Comparison of ENCODE assay signal across 9 mouse cellular contexts in genomic region chr11:80386790-80387189, GRCm38 (mm10). TPM values are rescaled to one million over a fixed set of nuclear protein-coding genes. Genes with fewer than 3 reads are reported as not detected.
DNase-seq lines count a peak whose midpoint lies in the region; ATAC-seq and TF ChIP-seq lines count a peak whose summit lies in the region.
"Had no signal": no experiment of that assay in that cellular context is flagged by ENCODE, and none has a peak within 500 bp of the region (broad histone marks: within the 10 kb centered on the region; RNA-seq: fewer than 3 reads in every experiment).

No protein-coding gene starts in this region.

- H3K4me3 ChIP-seq in erythroblast, embryonic 14.5 days (replicated peaks) = peak overlapping the region; percentile 95
- peak overlapping the region in 1 of 3 experiments; percentile 7 for H3K4me3 ChIP-seq in CH12.LX (replicated peaks in 1 of 3; ENCODE audit: low read depth in 2 of 3, low read length in 2 of 3, poor library complexity in 1 of 3)
- H3K4me3 ChIP-seq in hindbrain, embryonic 11.5 days (ENCODE audit: low read depth, low read length) = 0 out of 2 replicates have a peak overlapping the region, but pooled peaks have one; percentile 95
- peak overlapping the region; percentile 89 for H3K4me3 ChIP-seq in liver, embryonic 15.5 days (replicated peaks)

- H3K9me3 ChIP-seq in erythroblast, embryonic 14.5 days (ENCODE audit: control insufficient read depth, low read length) = no peaks in the 10 kb centered on the region
- no peaks in the 10 kb centered on the region for H3K9me3 ChIP-seq in CH12.LX (replicated peaks; ENCODE audit: low read length)
- no peaks in the 10 kb centered on the region for H3K9me3 ChIP-seq in hindbrain, embryonic 11.5 days (ENCODE audit: control insufficient read depth, low read length)
- no peaks in the 10 kb centered on the region for H3K9me3 ChIP-seq in liver, embryonic 15.5 days (replicated peaks)
- H3K9me3 ChIP-seq: limb, embryonic 15.5 days had no signal

- peak overlapping the region; percentile 100 for H3K9ac ChIP-seq in CH12.LX (ENCODE audit: insufficient read depth, low read depth)
- no peak overlapping the region for H3K9ac ChIP-seq in hindbrain, embryonic 11.5 days (ENCODE audit: low read depth, low read length)
- H3K9ac ChIP-seq in liver, embryonic 15.5 days = no peak overlapping the region

- H3K27ac ChIP-seq in CH12.LX (ENCODE audit: insufficient read depth, low read depth) = no peak overlapping the region
- no peak overlapping the region for H3K27ac ChIP-seq in hindbrain, embryonic 11.5 days (ENCODE audit: low read depth, low read length)
- no peak overlapping the region for H3K27ac ChIP-seq in liver, embryonic 15.5 days (replicated peaks)
- H3K27ac ChIP-seq: limb, embryonic 15.5 days had no signal

- no peak for TF ChIP-seq CTCF in CH12.LX (conservative IDR thresholded peaks at IDR 0.05 in 1 of 2, IDR thresholded peaks at IDR 0.05 in 1 of 2; ENCODE audit: low read depth in 2 of 2, low read length in 2 of 2)

- in situ Hi-C loops in CH12.LX (cut with MboI; ENCODE audit: low pct_ligation_motif_present, low pct_unique_long_range_greater_than_20kb, low sequenced_read_pairs) = no loop called here

- no peak for TF ChIP-seq RAD21 in CH12.LX (IDR thresholded peaks at IDR 0.05; ENCODE audit: low read depth, low read length)

- H3K4me2 ChIP-seq in CH12.LX (ENCODE audit: insufficient read depth, low read depth, poor library complexity, severe bottlenecking) = peak overlapping the region; percentile 51
- H3K4me2 ChIP-seq in hindbrain, embryonic 11.5 days (replicated peaks; ENCODE audit: low read depth, low read length) = no peak overlapping the region
- H3K4me2 ChIP-seq in liver, embryonic 15.5 days = peak overlapping the region; percentile 87

- no peak for TF ChIP-seq POLR2A in CH12.LX (IDR thresholded peaks at IDR 0.05; ENCODE audit: low read depth, low read length)

- peaks cover 45% of the 10 kb centered on the region for H3K4me1 ChIP-seq in erythroblast, embryonic 14.5 days (ENCODE audit: control insufficient read depth)
- peaks cover 3 to 32% of the 10 kb centered on the region in 2 experiments; a peak in 3 of 4 replicates for H3K4me1 ChIP-seq in CH12.LX (ENCODE audit: control insufficient read depth in 1 of 2, insufficient read depth in 2 of 2)
- H3K4me1 ChIP-seq in hindbrain, embryonic 11.5 days (replicated peaks; ENCODE audit: control insufficient read depth, insufficient read depth, low read length) = peaks cover 2% of the 10 kb centered on the region; the same call in 1 of the 2 replicates
- H3K4me1 ChIP-seq in liver, embryonic 15.5 days (replicated peaks) = peaks cover 41% of the 10 kb centered on the region

- H3K36me3 ChIP-seq in erythroblast, embryonic 14.5 days (ENCODE audit: control insufficient read depth) = peaks cover 76% of the 10 kb centered on the region
- H3K36me3 ChIP-seq in CH12.LX (replicated peaks in 1 of 2; ENCODE audit: control insufficient read depth in 1 of 2, insufficient read depth in 1 of 2, low read length in 1 of 2) = peaks cover 34 to 68% of the 10 kb centered on the region in 2 experiments
- H3K36me3 ChIP-seq in hindbrain, embryonic 11.5 days (ENCODE audit: control insufficient read depth, insufficient read depth, low read length) = peaks cover 13% of the 10 kb centered on the region
- peaks cover 65% of the 10 kb centered on the region for H3K36me3 ChIP-seq in liver, embryonic 15.5 days (replicated peaks)

- DNase-seq in CH12.LX (ENCODE audit: extremely low read depth) = no peak
- no peak for DNase-seq in hindbrain, embryonic 11.5 days (ENCODE audit: low spot score)
- DNase-seq in layer of hippocampus, adult 11-12 months (ENCODE audit: low spot score) = no peak
- DNase-seq in urinary bladder, postnatal 10 days (ENCODE audit: low spot score) = no peak
- no peak for DNase-seq in layer of hippocampus, adult 9-11 months

- TF ChIP-seq EP300 in CH12.LX (IDR thresholded peaks at IDR 0.05; ENCODE audit: low read length) = no peak

- dilution Hi-C loops in CH12.LX (cut with MboI; ENCODE audit: extremely low pct_ligation_motif_present, extremely low pct_unique_long_range_greater_than_20kb, low sequenced_read_pairs) = no loop called here

- 92% methylated on average over 2 of the region's 2 CpGs for WGBS in hindbrain, embryonic 11.5 days
- WGBS in liver, embryonic 15.5 days (ENCODE audit: insufficient replicate concordance) = 19% methylated on average over 2 of the region's 2 CpGs

- peaks cover 76% of the 10 kb centered on the region for H3K79me2 ChIP-seq in CH12.LX (replicated peaks; ENCODE audit: control insufficient read depth, extremely low read depth, insufficient read depth, poor library complexity, severe bottlenecking)

- ATAC-seq in erythroblast, adult 5-6 weeks (replicated peaks; ENCODE audit: low FRiP score, poor library complexity, severe bottlenecking) = no peak
- no peak for ATAC-seq in hindbrain, embryonic 11.5 days (ENCODE audit: low FRiP score)
- no peak for ATAC-seq in liver, embryonic 15.5 days (ENCODE audit: insufficient read depth)

- no peaks in the 10 kb centered on the region for H3K27me3 ChIP-seq in erythroblast, embryonic 14.5 days (ENCODE audit: control insufficient read depth)
- no peaks in the 10 kb centered on the region for H3K27me3 ChIP-seq in CH12.LX (replicated peaks)
- H3K27me3 ChIP-seq in hindbrain, embryonic 11.5 days (ENCODE audit: control insufficient read depth, insufficient read depth, low read length) = no peaks in the 10 kb centered on the region
- no peaks in the 10 kb centered on the region for H3K27me3 ChIP-seq in liver, embryonic 15.5 days
- H3K27me3 ChIP-seq: limb, embryonic 15.5 days had no signal

TF ChIP-seq in CH12.LX, 34 proteins besides CTCF, POLR2A, EP300 and RAD21:
- TF ChIP-seq MAFK (IDR thresholded peaks at IDR 0.05; ENCODE audit: insufficient replicate concordance, low read length) (no peak), ZMIZ1 (IDR thresholded peaks at IDR 0.05; ENCODE audit: low read depth, low read length) (no peak), E2F4 (IDR thresholded peaks at IDR 0.05; ENCODE audit: insufficient replicate concordance, low read depth, low read length) (no peak), CHD1 (IDR thresholded peaks at IDR 0.05; ENCODE audit: low read depth, low read length) (no peak), ELF1 (IDR thresholded peaks at IDR 0.05; ENCODE audit: low read depth, low read length) (no peak), ZKSCAN1 (IDR thresholded peaks at IDR 0.05; ENCODE audit: borderline replicate concordance, low read depth, low read length) (no peak), UBTF (IDR thresholded peaks at IDR 0.05; ENCODE audit: low read depth, low read length) (no peak), NELFE (IDR thresholded peaks at IDR 0.05; ENCODE audit: low read depth, low read length) (no peak), TCF12 (IDR thresholded peaks at IDR 0.05; ENCODE audit: low read depth, low read length) (no peak), TBP (conservative IDR thresholded peaks at IDR 0.05; ENCODE audit: low read depth, low read length) (no peak), MXI1 (IDR thresholded peaks at IDR 0.05; ENCODE audit: low read depth, low read length) (no peak), GABPA (IDR thresholded peaks at IDR 0.05; ENCODE audit: insufficient replicate concordance, low read depth, low read length) (no peak)

RNA-seq across cellular contexts. Expression of gene Zfp207, which starts 3.7 kb away (rescaled TPM):
- polyA plus RNA-seq in erythroblast, embryonic 14.5 days (2012) = 1.5 and 3.7 TPM in 2 replicates
- total RNA-seq in erythroblast, adult 5-6 weeks (2015; ENCODE audit: low replicate concordance) = 409 and 448 TPM in 2 replicates
- 409 and 414 TPM in 2 replicates for total RNA-seq in erythroblast, adult 5-6 weeks (2017; ENCODE audit: low replicate concordance)
- total RNA-seq in CH12.LX (2012; rRNA removed) (137 and 185 TPM in 2 replicates), CH12.LX (2014; rRNA removed) (296 and 345 TPM in 2 replicates)
- polyA plus RNA-seq in CH12.LX (2012; ENCODE audit: insufficient read length, low read depth) = 196 and 231 TPM in 2 replicates
- 332 and 351 TPM in 2 replicates for polyA plus RNA-seq in hindbrain, embryonic 11.5 days (2014; fragmentation: Nextera tagmentation; extraction: Ambion mirVana)
- 86.7 and 88.1 TPM in 2 replicates for polyA plus RNA-seq in liver, embryonic 15.5 days (2015; fragmentation: Nextera tagmentation; extraction: Ambion mirVana)

RNA-seq across cellular contexts. Expression of gene 5730455P16Rik, which starts 9.0 kb away (rescaled TPM):
- polyA plus RNA-seq in erythroblast, embryonic 14.5 days (2012) = 0.15 and 0.29 TPM in 2 replicates
- 0.84 and 0.96 TPM in 2 replicates for total RNA-seq in erythroblast, adult 5-6 weeks (2015; ENCODE audit: low replicate concordance)
- 3.8 and 4.0 TPM in 2 replicates for total RNA-seq in erythroblast, adult 5-6 weeks (2017; ENCODE audit: low replicate concordance)
- total RNA-seq in CH12.LX (2012; rRNA removed) = 11.5 and 12.7 TPM in 2 replicates
- total RNA-seq in CH12.LX (2014; rRNA removed) = 19.7 and 22.2 TPM in 2 replicates
- polyA plus RNA-seq in CH12.LX (2012; ENCODE audit: insufficient read length, low read depth) = 15.0 and 19.4 TPM in 2 replicates
- 24.9 and 25.2 TPM in 2 replicates for polyA plus RNA-seq in hindbrain, embryonic 11.5 days (2014; fragmentation: Nextera tagmentation; extraction: Ambion mirVana)
- 4.8 and 5.4 TPM in 2 replicates for polyA plus RNA-seq in liver, embryonic 15.5 days (2015; fragmentation: Nextera tagmentation; extraction: Ambion mirVana)

RNA-seq across cellular contexts. Expression of gene Psmd11, which starts 41.6 kb away (rescaled TPM):
- polyA plus RNA-seq in erythroblast, embryonic 14.5 days (2012) = 4.0 and 5.0 TPM in 2 replicates
- 36.6 and 43.8 TPM in 2 replicates for total RNA-seq in erythroblast, adult 5-6 weeks (2015; ENCODE audit: low replicate concordance)
- 41.2 and 53.1 TPM in 2 replicates for total RNA-seq in erythroblast, adult 5-6 weeks (2017; ENCODE audit: low replicate concordance)
- 141 and 157 TPM in 2 replicates for total RNA-seq in CH12.LX (2012; rRNA removed)
- total RNA-seq in CH12.LX (2014; rRNA removed) = 105 and 116 TPM in 2 replicates
- 179 and 191 TPM in 2 replicates for polyA plus RNA-seq in CH12.LX (2012; ENCODE audit: insufficient read length, low read depth)
- 354 and 383 TPM in 2 replicates for polyA plus RNA-seq in hindbrain, embryonic 11.5 days (2014; fragmentation: Nextera tagmentation; extraction: Ambion mirVana)
- 156 and 160 TPM in 2 replicates for polyA plus RNA-seq in liver, embryonic 15.5 days (2015; fragmentation: Nextera tagmentation; extraction: Ambion mirVana)

Comparison
In these comparisons a context has a peak if more than half of its experiments do, and no peak if none do; other contexts are left out.
1. RNA of gene Zfp207, which starts 3.7 kb away (polyA plus RNA-seq): 332 to 351 TPM in hindbrain, embryonic 11.5 days, 196 to 231 TPM in CH12.LX and 86.7 to 88.1 TPM in liver, embryonic 15.5 days; 1.5 to 3.7 TPM in erythroblast, embryonic 14.5 days; every median in the first group is over 10 times any median in the second.
2. RNA of gene Psmd11, which starts 41.6 kb away (polyA plus RNA-seq): 354 to 383 TPM in hindbrain, embryonic 11.5 days, 179 to 191 TPM in CH12.LX and 156 to 160 TPM in liver, embryonic 15.5 days; 4.0 to 5.0 TPM in erythroblast, embryonic 14.5 days; every median in the first group is over 10 times any median in the second.